Mouse (Mus musculus) midbrain, embryonic 14.5 days (tissue): ENCODE measurements around the gene Gm21985. TPM values are rescaled to one million over a fixed set of nuclear protein-coding genes. Genes with fewer than 3 reads are reported as not detected.
A peak's percentile ranks its signal among the peaks of the same experiment; 100 is the strongest.
"Not testable (repeated sequence)": the region's sequence is repeated elsewhere in the genome, so short reads cannot be mapped to it uniquely, and the experiment has no call there.

ENCODE experiments used
- ATAC-seq: fragments of 200-750 bp; cut with Nextera tagmentation; 2 replicates; pipeline ENCODE4 v1.8.0; 2017; ENCODE audit warnings: moderate number of reproducible peaks, moderate library complexity; ENCODE audit not compliant: low FRiP score, low TSS enrichment
- DNase-seq: peaks from one replicate; pipeline ENCODE4 v3.0.0-alpha.2; 2015
- H3K27ac ChIP-seq: fragments of 300-500 bp; sonication (generic); replicated peaks from 2 replicates; pipeline ENCODE4 v1.5.1; 2014; ENCODE audit warnings: mild to moderate bottlenecking, low read depth, low read length, moderate library complexity
- H3K27me3 ChIP-seq: fragments of 300-500 bp; sonication (generic); 2 replicates; pipeline ENCODE4 v1.6.1; 2014; ENCODE audit warnings: low read length, control low read depth, mixed read lengths; ENCODE audit not compliant: control insufficient read depth, insufficient read depth
- H3K36me3 ChIP-seq: fragments of 300-500 bp; sonication (generic); 2 replicates; pipeline ENCODE4 v1.6.1; 2014; ENCODE audit warnings: low read length, control low read depth; ENCODE audit not compliant: control insufficient read depth, insufficient read depth
- H3K4me1 ChIP-seq: fragments of 300-500 bp; sonication (generic); 2 replicates; pipeline ENCODE4 v1.6.1; 2014; ENCODE audit warnings: mild to moderate bottlenecking, antibody characterized with exemption, low read length, control low read depth; ENCODE audit not compliant: control insufficient read depth, insufficient read depth
- H3K4me2 ChIP-seq: fragments of 300-500 bp; sonication (generic); 2 replicates; pipeline ENCODE4 v1.6.1; 2014; ENCODE audit warnings: mild to moderate bottlenecking, low read length, moderate library complexity
- H3K4me3 ChIP-seq: fragments of 300-500 bp; sonication (generic); replicated peaks from 2 replicates; pipeline ENCODE4 v1.5.1; 2014; ENCODE audit warnings: low read depth, low read length
- H3K9ac ChIP-seq: fragments of 300-500 bp; sonication (generic); replicated peaks from 2 replicates; pipeline ENCODE4 v1.6.1; 2014; ENCODE audit warnings: mild to moderate bottlenecking, low read length, moderate library complexity
- H3K9me3 ChIP-seq: fragments of 300-500 bp; sonication (generic); 2 replicates; pipeline ENCODE4 v1.6.1; 2016; ENCODE audit warnings: low read length, control low read depth, mixed read lengths; ENCODE audit not compliant: control insufficient read depth
- WGBS: fragments of 180-500 bp; shearing (Covaris S2); extraction: QIAGEN DNeasy Blood & Tissue Kit; methylation state at CpG from one replicate; pipeline ENCODE4 v1.1.7; 2014; 5-methylcytosine and 5-hydroxymethylcytosine counted together
- polyA plus RNA-seq: library from polyadenylated mRNA; unstranded; fragments of >200 nt; fragmentation: Nextera tagmentation; extraction: Ambion mirVana; gene quantifications from 2 replicates; pipeline ENCODE4 v1.2.1, GENCODE M21; 2014

The Gm21985 gene
- polyA plus RNA-seq, 1 experiment from 2014 or later: not detected

DNA sequence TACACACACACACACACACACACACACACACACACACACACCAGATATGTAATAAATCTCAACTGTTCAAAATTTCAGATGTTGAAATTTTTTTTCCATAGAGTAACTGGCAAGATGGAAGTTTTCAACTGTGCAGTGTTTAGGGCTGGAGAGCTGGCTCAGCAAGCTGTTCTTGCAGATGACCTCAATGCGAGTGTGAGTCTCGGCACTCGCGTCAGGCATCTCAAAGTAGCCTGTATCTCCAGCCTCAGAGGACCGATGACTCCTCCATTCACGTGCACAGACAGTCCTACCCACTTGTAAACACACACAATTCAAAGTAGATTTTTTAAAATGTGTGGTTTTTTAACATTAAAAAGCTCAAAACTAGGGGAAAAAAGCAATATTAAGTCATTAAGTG, 7.4 kb downstream of the Gm21985 start:
- no peak for DNase-seq
- H3K4me2 ChIP-seq: no peak overlapping the region
- no peak overlapping the region for H3K4me3 ChIP-seq
- H3K9me3 ChIP-seq: no peaks in the 10 kb centered on the region
- ATAC-seq: no peak
- H3K9ac ChIP-seq: no peak overlapping the region
- WGBS: 91% methylated on average over 6 of the region's 6 CpGs
- H3K36me3 ChIP-seq: no peaks in the 10 kb centered on the region
- no peaks in the 10 kb centered on the region for H3K27me3 ChIP-seq
- H3K4me1 ChIP-seq: peaks cover 15% of the 10 kb centered on the region
- no peak overlapping the region for H3K27ac ChIP-seq

GRCm38 (mm10) chr2:112276870-112277269, 10.8 kb downstream of the Gm21985 start:
- Histone ChIP-seq H3K4me3 (no peak overlapping the region), H3K27me3 (no peaks in the 10 kb centered on the region), H3K36me3 (no peaks in the 10 kb centered on the region), H3K9me3 (no peaks in the 10 kb centered on the region), H3K27ac (no peak overlapping the region), H3K4me2 (no peak overlapping the region), H3K4me1 (no peaks in the 10 kb centered on the region), H3K9ac (no peak overlapping the region)
- 94% methylated on average over 3 of the region's 3 CpGs for WGBS
- DNase-seq (no peak), ATAC-seq (no peak)

DNA sequence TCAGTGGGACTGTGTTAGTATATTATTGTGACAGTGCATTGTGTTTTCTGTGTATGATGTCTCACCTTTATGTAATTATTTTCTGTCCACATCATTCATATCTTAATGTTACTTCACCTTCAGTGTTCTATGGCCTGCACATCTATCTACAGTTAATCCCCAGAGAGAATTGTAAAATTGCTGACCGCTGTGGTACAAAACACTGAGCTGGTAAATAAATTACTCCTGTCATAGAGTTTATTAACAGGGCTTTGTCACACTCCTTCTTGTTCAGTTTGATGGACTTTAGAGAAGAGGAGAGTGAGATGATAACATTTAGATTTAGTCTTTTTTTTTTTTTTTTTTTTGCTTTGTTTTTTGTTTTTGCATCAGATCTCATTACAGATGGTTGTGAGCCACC, 16.7 kb downstream of the Gm21985 start:
- peaks cover 11% of the 10 kb centered on the region for H3K4me1 ChIP-seq

GRCm38 (mm10) chr2:112284363-112285030, 18.4 kb downstream of the Gm21985 start:
- Histone ChIP-seq H3K4me3 (peak overlapping the region; percentile 39), H3K36me3 (no peaks in the 10 kb centered on the region), H3K4me1 (peaks cover 11% of the 10 kb centered on the region), H3K9me3 (no peaks in the 10 kb centered on the region), H3K27ac (no peak overlapping the region), H3K4me2 (peak overlapping the region; percentile 81), H3K9ac (peak overlapping the region; percentile 51), H3K27me3 (no peaks in the 10 kb centered on the region)
- peak; percentile 76; the same call in 1 of the 2 replicates for ATAC-seq
- DNase-seq: peak; percentile 82
- WGBS: 3% methylated on average over 21 of the region's 21 CpGs

More for the DNA sequence above, 16.7 kb downstream of the Gm21985 start:
- Histone ChIP-seq H3K27me3 (no peaks in the 10 kb centered on the region), H3K27ac (no peak overlapping the region), H3K9ac (no peak overlapping the region), H3K4me2 (no peak overlapping the region), H3K9me3 (no peaks in the 10 kb centered on the region), H3K36me3 (no peaks in the 10 kb centered on the region), H3K4me3 (no peak overlapping the region)
- DNase-seq (no peak), ATAC-seq (no peak)
- 89% methylated on average over 1 of the region's 1 CpGs for WGBS

GRCm38 (mm10) chr2:112285031-112285390, 18.9 kb downstream of the Gm21985 start:
- H3K27me3 ChIP-seq: no peaks in the 10 kb centered on the region
- WGBS: 65% methylated on average over 6 of the region's 6 CpGs
- ATAC-seq: no peak
- H3K36me3 ChIP-seq: no peaks in the 10 kb centered on the region
- H3K4me1 ChIP-seq: peaks cover 11% of the 10 kb centered on the region
- H3K4me3 ChIP-seq: 0 out of 2 replicates have a peak overlapping the region, but pooled peaks have one; percentile 39
- H3K9ac ChIP-seq: peak overlapping the region; percentile 51
- H3K9me3 ChIP-seq: no peaks in the 10 kb centered on the region
- DNase-seq: no peak
- H3K27ac ChIP-seq: no peak overlapping the region
- peak overlapping the region; percentile 81 for H3K4me2 ChIP-seq

DNA sequence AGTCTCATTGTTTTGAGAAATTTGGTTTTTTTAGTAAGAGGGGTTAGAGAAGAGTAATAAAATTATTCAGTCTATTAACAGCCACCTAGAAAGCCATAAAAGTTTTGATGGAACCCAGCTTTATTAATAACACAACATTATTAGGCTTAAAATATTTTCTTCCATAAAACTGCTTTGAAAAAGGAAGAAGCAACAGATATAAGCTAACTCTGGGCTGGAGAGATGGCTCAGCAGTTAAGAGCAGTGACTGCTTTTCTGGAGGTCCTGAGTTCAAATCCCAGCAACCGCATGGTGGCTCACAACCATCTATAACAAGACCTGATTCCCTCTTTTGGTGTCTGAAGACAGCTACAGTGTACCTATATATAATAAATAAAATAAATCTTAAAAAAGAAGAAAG, 19.9 kb downstream of the Gm21985 start:
- not testable (repeated sequence) for H3K36me3 ChIP-seq, H3K9me3 ChIP-seq, H3K9ac ChIP-seq, H3K27me3 ChIP-seq, H3K27ac ChIP-seq, H3K4me3 ChIP-seq, H3K4me2 ChIP-seq, DNase-seq, ATAC-seq
- H3K4me1 ChIP-seq: peaks cover 11% of the 10 kb centered on the region
- WGBS: 95% methylated on average over 1 of the region's 1 CpGs

DNA sequence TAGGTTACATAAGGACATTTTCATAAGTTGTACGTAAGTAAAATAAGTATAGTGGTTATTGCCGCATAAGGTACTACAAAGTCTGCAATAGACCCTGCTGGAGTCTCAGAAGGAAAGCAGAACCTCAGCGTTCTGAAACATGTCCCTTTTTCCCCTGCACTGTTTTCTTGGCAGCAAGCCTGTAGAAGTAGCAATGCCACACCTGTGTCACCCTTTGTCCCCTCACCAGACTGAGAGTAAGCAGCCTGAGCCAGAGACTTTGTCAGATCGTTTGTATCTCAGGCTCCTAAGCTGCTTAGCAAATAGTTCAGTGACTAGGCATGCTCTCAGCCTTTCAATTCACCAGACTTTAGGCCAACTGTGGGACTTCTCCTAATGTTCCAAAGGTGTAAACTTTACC, 20.9 kb downstream of the Gm21985 start:
- H3K4me3 ChIP-seq: no peak overlapping the region
- 65% methylated on average over 4 of the region's 4 CpGs for WGBS
- no peak for DNase-seq
- peaks cover 11% of the 10 kb centered on the region for H3K4me1 ChIP-seq
- H3K4me2 ChIP-seq: no peak overlapping the region
- H3K36me3 ChIP-seq: no peaks in the 10 kb centered on the region
- H3K9me3 ChIP-seq: no peaks in the 10 kb centered on the region
- H3K9ac ChIP-seq: no peak overlapping the region
- H3K27me3 ChIP-seq: no peaks in the 10 kb centered on the region
- H3K27ac ChIP-seq: no peak overlapping the region
- ATAC-seq: no peak

GRCm38 (mm10) chr2:112289507-112289906, 23.4 kb downstream of the Gm21985 start:
- H3K9me3 ChIP-seq: no peaks in the 10 kb centered on the region
- no peak overlapping the region for H3K4me2 ChIP-seq
- peaks cover 4% of the 10 kb centered on the region for H3K4me1 ChIP-seq
- ATAC-seq (no peak), DNase-seq (no peak)
- 94% methylated on average over 3 of the region's 3 CpGs for whole genome bisulfite sequencing
- no peak overlapping the region for H3K9ac ChIP-seq
- no peak overlapping the region for H3K27ac ChIP-seq
- H3K27me3 ChIP-seq: no peaks in the 10 kb centered on the region
- H3K4me3 ChIP-seq: no peak overlapping the region
- H3K36me3 ChIP-seq: no peaks in the 10 kb centered on the region

GRCm38 (mm10) chr2:112292823-112293222, 26.7 kb downstream of the Gm21985 start:
- no peak for ATAC-seq
- no peaks in the 10 kb centered on the region for H3K9me3 ChIP-seq
- no peaks in the 10 kb centered on the region for H3K36me3 ChIP-seq
- no peak overlapping the region for H3K9ac ChIP-seq
- H3K4me3 ChIP-seq: no peak overlapping the region
- H3K27ac ChIP-seq: no peak overlapping the region
- H3K4me1 ChIP-seq: no peaks in the 10 kb centered on the region
- WGBS: 92% methylated on average over 2 of the region's 2 CpGs
- no peaks in the 10 kb centered on the region for H3K27me3 ChIP-seq
- no peak for DNase-seq
- H3K4me2 ChIP-seq: no peak overlapping the region
